Mouse (Mus musculus): ENCODE results near the gene Ceacam9.

- TF ChIP-seq CTCF (IDR thresholded peaks at IDR 0.05) (no peak), EP300 (IDR thresholded peaks at IDR 0.05) (no peak)
Observed at GRCm38 (mm10) chr7:16731893-16732422, 10.2 kb downstream of the Ceacam9 start.

Data from lung, postnatal 0 days (tissue).